Mouse (Mus musculus) ES-Bruce4 (cell line): ENCODE data around the gene Ldb3.

Experiments
- EP300 ChIP-seq: IDR thresholded peaks from 2 replicates; pipeline ENCODE4 v1.6.1; 2011; ENCODE audit warnings: low read depth, low read length; ENCODE audit not compliant: insufficient read depth
- POLR2A ChIP-seq: IDR thresholded peaks from one replicate; pipeline ENCODE4 v1.8.1; 2011; ENCODE audit warnings: low read length; ENCODE audit not compliant: insufficient read depth

- TF ChIP-seq EP300 (no peak), POLR2A (no peak)
Measured at GRCm38 (mm10) chr14:34540685-34541162, 47.8 kb downstream of the Ldb3 start.
